Mouse (Mus musculus): ENCODE measurements at regions not wholly inside any gene's neighbourhood (a gene's known extent, or its start where the extent isn't known, plus 50 kb on each side); places are given as distances from the start of the nearest gene placed in this dataset.

DNA sequence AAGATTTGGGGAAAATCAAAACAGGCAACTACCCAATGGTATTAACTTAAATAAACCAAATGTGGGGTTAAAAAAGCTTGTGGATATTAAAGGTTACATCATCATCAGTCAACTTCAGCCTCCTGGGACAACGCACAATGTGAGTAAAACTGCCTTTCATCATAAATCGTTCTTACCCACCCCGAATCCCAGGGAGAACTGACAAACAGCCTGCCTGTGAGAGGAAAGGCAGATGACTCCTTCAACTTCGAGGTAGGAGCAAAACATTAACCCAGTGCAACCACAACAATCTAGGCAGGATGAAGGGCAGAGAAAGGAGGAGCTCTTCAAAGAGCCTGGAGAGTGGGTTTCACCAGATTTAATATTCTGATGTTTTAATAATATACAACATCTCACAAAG lies 135.3 kb upstream of the Gm37988 start:
- no peak for DNase-seq (ENCODE audit: low read depth, low spot score)

DNA sequence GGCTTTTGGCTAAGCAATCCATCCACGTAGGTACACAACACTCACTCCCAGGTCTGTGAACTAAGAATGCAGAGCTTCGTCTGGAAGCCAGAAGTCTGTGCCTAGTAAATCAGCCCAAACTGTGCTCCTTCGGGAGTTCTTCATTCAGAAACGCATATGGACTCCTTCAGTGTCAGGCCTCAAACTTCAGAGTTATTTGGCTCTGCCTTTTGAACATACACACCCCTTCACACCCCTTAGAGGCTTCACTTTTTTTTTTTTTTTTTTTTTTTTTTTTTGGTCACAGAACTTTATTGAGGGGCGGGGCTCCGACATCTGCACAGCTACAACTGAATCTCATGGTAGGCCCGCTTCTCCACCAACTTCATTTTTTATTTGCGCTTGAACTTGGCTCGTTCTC lies 120.1 kb upstream of the Gm37988 start:
- DNase-seq (ENCODE audit: low read depth, low spot score), result no peak

DNA sequence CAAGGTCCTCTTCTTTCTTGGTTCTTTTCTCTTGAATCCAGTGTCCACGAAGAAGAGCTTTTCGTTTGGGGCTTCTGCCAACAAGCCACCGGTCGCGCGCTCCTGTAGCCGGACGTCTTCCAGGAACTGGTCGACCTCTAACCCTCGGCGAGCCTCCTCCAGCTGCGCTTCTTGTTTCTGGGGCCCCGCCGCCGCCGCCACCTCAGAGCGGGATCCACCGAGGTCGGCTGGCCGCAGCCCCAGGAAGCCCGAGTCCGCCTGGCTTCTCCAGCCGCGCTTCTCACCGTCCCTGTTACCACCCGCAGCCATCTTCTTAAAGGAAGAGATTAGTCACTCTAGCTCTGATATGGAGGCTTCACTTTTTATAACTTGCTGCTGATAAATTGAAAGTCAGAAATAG lies 118.6 kb upstream of the Gm37988 start:
- DNase-seq (ENCODE audit: low read depth, low spot score), result no peak

DNA sequence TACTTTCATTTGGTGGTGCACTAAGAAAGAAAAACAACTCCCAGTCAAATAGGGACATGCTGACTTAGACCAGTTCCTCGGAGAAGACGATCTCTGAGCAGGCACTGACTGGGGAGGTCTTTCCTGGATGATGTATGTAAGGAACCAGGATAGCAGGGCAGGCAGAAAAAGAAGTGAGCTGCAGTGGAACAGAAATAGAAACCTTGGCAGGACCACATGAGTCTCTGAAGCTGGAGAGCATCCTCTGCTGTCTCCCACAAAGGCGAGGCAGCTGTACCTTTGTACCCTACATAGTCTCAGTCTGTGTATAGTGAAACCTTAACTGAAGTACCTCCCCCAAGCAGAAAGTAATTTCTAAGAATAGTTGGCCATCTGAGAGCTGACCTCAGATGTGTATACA lies 104.4 kb upstream of the Gm37988 start:
- DNase-seq (ENCODE audit: low read depth, low spot score), result no peak

DNA sequence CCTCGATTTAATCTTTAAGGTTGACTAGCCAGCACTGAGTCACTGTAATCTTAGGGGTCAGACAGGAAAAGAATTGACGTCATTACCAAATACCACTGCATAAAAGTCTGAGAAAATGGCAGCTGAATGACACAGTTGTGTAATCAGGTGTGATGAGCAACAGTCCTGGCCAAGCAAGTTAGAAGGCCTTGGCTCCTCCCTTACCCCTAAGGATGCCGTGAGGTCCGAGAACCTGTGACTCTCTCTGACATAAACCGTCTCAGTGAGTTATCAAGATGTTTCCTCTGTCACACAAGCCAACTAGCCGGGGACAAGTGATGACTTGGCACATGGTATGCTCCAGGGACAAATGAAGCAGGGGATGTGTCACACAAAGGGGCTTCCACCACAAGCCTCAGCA lies 101.5 kb upstream of the Gm37988 start:
- DNase-seq (ENCODE audit: low read depth, low spot score), result no peak

DNA sequence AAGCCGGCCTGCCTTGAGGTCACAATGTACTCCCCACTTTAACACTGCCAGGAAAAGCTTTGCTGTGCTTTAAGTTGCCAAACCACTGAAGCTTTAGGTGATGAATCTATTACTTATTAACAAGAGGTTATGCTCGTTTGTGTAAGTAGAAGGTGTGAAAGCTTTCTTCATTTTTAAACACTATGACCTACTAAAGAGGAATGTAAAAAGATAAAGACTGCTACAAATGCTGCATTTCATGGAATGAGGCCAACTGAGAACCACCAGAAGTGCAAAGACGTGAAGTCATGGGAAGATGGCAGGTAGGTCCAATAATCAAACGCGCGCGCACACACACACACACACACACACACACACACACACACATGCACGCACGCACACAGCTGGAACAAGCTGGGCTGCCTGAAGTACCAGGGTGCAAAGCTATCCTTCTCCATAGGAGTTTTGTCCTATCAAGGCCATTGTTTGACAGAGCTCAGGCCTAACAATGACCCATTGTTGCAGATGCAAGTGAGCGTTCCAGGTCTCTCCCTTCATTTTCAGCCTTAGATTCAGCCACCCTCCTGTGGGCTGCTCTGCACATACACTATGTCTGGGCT lies 85.3 kb upstream of the Gm37988 start:
- no peak for DNase-seq (ENCODE audit: low read depth, low spot score)

Measured in embryo, embryonic 11.5 days (tissue).